Mouse (Mus musculus): Measurements from ENCODE around the gene Bahcc1.

Gene Bahcc1

DNA sequence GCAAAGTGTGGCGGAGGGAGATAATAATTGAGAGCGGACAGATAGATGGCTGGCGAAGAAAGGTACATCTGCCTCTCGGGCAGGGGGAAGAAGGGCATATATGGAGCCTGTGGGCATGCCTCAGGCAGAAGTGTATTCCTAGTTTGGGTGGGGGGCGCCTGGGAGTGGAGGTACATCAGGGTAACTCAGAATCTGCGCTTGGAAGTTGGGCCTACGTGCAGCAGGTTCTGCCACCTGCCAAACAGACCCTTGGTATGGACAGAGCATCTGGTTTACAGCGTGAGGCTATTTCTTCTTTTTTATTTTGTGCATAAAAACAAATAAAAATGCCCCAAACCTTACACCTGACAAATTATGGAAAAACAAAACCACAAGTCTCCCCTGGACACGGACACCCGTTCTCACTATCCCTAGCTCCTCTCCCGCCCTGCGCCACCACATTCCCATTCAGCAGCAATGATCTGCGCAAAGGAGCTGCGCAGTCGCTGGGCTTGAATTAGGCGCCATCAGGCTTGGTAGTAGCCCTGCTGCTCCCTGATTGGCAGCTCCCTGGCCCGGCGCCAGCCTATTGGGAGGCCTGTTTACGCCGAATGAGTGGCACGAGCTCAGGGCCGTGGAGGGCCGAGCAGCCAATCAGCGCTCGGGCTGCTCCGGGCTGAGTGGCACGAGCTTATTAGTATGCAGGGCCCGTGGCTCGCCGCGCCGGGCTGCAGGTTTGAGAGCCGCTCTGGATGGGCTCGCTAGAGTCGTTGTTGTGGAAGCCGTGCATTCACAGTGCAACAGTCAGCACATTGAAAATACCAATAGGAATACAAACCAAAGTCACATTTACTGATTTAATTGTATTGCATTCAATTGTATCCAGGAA, at the start of gene Bahcc1:
Gene Bahcc1 (plus strand): TSS at position 718 of the 868 bp plus-strand sequence.
- peak; percentile 100 for DNase-seq (ENCODE audit: low spot score)

GRCm38 (mm10) chr11:120183180-120183579, 49.6 kb upstream of the Bahcc1 start:
- no peak for DNase-seq (ENCODE audit: low spot score)

DNA sequence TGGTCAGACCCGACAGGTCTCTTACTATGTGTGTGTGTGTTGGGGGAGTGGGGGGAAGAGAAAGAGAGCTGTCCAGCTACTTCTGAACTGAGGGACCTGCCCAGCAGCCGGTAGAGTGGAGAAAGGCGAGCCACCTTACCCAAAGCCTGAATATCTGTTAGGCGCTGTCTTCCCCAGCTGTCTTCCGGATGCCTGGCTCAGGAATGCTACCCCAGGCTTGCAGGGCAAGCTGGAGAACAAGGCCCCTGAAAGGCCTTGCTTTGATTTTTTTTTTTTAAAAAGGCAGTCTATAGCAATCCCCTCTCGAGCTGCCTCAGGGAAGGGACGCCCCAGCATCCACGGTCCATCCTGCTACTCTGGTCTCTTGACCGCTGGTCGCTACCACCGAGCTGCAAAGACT, 49.0 kb upstream of the Bahcc1 start:
- no peak for DNase-seq (ENCODE audit: low spot score)

DNA sequence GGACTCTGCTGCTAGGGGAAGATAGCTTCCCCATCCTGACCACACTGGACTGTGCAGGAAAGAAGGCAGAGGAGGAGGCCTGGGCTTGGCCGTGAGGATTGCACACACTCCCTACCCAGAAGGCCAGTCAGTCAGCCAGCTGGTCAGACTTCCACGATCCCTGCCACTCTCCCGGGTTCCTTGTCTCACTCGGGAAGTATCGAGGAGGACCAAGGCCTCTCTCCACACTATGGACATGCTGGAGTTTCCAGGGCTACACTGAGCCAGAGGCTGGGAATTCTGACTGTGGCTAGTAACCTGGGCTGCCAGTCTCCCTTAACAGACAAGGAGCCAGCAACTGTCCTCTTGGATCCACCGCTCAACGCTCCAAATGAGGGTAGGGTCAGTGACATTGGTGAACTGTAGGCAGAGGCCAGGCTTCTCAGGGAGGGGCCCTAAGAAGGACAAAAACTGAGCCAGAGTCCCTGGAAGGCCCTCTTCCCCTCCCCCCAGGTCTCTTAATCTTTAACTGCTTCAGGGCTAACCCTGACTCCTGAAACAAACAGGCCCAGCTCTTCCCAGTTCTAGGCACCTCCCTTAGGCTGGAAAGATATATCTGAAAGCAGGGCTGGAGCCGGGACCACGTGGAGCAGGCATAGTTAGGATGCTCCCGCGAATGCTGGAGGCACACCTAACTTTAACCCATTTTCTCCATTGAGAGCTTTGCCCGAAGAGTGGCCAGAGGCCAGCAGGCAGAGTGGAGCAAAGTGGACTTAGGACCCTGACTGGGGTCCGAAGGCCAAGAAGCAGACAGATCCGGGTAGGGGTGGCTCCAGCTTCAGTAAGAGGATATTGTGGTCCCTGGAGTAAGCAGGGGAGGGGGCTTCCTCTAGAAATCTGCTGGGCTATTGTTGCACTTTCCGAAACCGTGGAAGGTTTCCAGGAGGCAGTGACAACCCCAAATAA, 48.1 kb upstream of the Bahcc1 start:
- peak; percentile 63 for DNase-seq (ENCODE audit: low spot score)

- peak; percentile 79 for DNase-seq (ENCODE audit: low spot score)
Measured at GRCm38 (mm10) chr11:120185316-120186141, 47.2 kb upstream of the Bahcc1 start.

DNA sequence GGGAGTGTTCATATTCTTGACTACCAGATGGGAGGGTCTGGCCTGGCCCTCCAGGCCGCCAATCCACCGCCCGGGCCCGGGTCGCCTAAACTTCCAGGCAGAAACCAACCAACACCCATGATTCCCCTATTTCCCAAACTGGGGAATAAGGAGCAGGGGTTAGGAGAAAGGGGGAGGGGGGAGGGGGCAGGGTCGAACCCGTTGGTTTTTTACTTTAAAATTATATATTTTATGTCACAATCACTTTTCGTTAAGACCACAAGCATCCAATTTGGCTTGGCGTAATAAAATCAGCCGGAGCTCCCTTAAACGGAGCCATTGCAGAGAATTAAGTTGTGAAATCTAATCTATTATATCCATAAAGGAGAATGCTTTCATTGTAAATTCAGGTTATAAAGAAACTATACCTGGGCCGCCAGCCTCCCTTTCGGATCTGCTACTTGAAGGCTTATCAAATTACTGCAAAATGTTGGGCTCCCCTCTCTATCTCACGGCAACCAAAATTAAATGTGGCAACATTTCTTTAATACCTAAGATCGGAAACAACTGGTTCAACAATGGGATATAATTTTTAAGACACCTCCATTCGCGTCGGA, 46.5 kb upstream of the Bahcc1 start:
- DNase-seq (ENCODE audit: low spot score): no peak

DNA sequence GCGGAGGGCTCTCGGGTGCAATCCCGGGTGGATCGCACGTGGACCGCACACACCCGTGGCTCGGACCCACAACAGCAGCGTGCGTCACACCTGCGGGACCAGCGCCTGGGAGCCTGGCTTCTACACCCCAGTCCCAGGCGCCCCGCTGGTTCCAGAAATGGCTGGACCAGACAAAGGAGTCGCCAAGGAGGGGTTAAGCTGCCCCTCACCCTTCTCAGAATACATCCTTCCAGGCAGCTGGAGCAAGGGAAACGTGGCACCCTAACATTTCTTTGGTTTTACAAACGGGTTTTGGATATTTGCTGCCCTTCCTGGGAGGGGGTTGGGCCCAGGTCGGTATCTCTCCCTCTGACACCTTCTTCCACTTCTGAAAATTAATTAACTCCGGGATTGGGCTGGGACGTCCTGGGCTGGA, 45.9 kb upstream of the Bahcc1 start:
- DNase-seq (ENCODE audit: low spot score): peak; percentile 48

DNA sequence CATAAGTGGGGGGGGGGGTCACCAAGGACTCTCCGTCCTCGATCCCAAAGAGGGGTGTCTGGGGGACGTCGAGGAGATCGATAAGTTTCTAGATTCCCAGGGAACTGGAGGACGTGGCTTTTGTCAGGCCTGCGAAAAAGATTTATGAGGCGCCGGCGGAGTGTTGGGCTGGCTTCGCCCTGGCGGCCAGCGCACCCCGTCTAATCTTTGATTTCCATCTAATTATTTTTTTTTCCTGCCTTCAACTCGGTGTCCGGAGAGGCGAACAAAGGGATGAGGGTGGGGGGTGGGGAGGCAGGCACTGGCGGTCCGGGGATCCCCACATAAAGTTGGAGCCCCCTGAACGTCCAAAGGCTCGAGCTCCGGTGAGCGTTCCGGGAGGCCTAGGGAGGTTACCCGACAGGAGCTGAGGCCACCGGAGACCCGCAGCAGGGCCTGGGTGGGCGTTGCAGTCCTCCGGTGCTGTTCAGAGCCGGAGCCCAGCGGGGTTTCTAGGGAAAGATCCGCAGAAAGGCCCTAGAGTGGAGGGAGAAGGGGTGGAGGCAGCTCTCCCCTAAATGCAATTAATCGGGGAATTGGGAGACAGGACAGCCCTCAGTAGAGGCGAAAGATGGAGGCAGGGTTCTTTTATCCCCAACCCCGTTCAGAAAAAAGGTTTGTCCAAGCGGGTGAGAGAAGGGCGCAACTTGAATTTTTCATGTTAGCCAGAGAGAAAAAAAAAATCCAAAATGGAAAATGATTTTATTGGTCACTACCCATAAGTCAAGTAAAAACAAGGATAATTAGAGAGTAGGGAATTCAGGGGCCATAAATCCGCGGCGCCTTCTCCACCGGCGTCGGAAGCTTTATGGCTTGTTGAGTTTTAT, 45.3 kb upstream of the Bahcc1 start:
- DNase-seq (ENCODE audit: low spot score): no peak

DNA sequence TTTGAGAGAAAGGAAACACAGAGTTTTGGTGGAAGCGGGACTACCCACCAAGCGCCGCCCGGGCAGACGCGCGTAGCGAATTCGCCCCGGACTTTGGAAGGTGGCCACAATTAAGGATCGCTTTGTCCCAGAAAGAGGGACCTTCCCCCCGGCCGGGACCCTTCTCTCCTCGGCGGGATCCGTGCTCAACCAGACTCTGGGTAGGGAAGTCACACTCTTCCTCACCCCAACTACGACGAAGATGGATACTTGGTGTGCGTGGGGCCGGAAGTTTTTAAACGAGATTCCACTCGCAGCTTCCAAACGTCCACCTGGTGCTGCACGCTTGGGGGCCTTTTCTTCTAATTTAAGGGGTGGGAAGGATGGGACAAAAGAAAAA, 44.7 kb upstream of the Bahcc1 start:
- peak; percentile 47 for DNase-seq (ENCODE audit: low spot score)

GRCm38 (mm10) chr11:120188481-120189441, 44.0 kb upstream of the Bahcc1 start:
- no peak for DNase-seq (ENCODE audit: low spot score)

- peak; percentile 99 for DNase-seq (ENCODE audit: low spot score)
Measured at GRCm38 (mm10) chr11:120189459-120190312, 43.1 kb upstream of the Bahcc1 start.

GRCm38 (mm10) chr11:120190526-120191412, 42.0 kb upstream of the Bahcc1 start:
- no peak for DNase-seq (ENCODE audit: low spot score)

- no peak for DNase-seq (ENCODE audit: low spot score)
Measured at GRCm38 (mm10) chr11:120198831-120199230, 33.9 kb upstream of the Bahcc1 start.

DNA sequence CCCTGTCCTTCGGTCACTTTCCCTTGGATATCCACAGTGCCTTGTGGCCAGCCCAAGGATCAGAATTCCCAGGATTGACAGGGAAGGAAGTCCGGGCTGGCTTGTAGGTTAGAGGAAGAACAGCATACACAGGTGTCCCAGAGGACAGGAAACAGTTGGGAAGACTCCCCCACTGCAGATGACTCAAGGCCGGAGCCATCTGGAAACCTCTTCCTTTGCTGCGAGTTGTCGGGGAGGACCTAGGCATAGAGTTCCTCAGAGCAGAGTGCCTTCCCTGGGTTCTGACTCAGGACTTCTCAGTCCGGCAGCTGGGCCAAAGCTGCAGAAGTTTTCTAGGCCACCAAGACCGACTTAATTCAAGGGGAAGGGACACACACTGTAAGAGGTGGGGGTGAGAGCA, 33.0 kb upstream of the Bahcc1 start:
- DNase-seq (ENCODE audit: low spot score): no peak

DNA sequence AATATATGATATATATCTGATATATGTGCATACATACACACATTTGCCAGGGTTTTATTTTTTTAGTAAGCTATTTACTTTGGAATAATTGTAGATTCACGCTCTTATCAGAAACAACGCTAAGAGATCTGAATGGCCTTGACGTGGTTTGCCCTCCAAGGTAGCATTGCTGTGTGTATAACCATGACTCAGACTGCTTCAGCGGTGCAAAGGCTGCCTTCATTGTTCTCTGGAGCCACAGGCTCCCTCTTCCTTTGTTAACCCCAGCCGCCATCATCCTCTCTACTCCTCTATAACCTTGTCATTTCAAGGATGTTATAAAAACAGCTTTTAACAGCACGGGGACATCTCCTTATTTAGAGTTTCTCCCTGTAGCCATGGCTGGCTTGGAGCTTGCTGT, 32.1 kb upstream of the Bahcc1 start:
- no peak for DNase-seq (ENCODE audit: low spot score)

DNA sequence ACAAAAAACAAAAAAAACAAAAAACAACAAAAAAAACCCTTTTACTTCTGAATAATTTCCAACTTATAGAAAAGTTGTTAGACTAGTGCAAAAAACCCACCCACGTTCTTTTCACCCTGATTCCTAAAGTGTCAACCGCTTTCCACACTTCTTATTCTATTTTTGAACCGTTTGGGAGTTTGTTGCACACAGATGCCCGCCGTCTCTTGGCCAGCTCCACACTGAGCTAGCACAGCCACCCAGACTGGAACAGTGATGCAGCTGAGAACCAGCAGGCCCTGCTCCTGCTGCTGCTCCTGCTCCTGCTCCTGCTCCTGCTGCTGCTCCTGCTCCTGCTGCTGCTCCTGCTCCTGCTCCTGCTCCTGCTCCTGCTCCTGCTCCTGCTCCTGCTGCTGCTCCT, 28.5 kb upstream of the Bahcc1 start:
- DNase-seq (ENCODE audit: low spot score): no peak

- DNase-seq (ENCODE audit: low spot score): no peak
Measured at GRCm38 (mm10) chr11:120206069-120206668, 26.6 kb upstream of the Bahcc1 start.
